Mouse (Mus musculus) hindbrain, embryonic 15.5 days (tissue): ENCODE measurements around the gene Dnase1. TPM values are rescaled to one million over a fixed set of nuclear protein-coding genes. Genes with fewer than 3 reads are reported as not detected.

Experiments used
- ATAC-seq: fragments of 200-750 bp; cut with Nextera tagmentation; 2 replicates; pipeline ENCODE4 v1.8.0; 2017; ENCODE audit warnings: low read depth, moderate number of reproducible peaks, moderate TSS enrichment; ENCODE audit not compliant: low FRiP score
- H3K27ac ChIP-seq: fragments of 300-500 bp; sonication (generic); replicated peaks from 2 replicates; pipeline ENCODE4 v1.5.1; 2015; ENCODE audit warnings: mild to moderate bottlenecking, inconsistent platforms
- H3K27me3 ChIP-seq: fragments of 300-500 bp; sonication (generic); 2 replicates; pipeline ENCODE4 v1.6.1; 2015; ENCODE audit warnings: control low read depth, inconsistent platforms
- H3K36me3 ChIP-seq: fragments of 300-500 bp; sonication (generic); 2 replicates; pipeline ENCODE4 v1.6.1; 2015; ENCODE audit warnings: control low read depth, inconsistent platforms
- H3K4me1 ChIP-seq: fragments of 300-500 bp; sonication (generic); replicated peaks from 2 replicates; pipeline ENCODE4 v1.6.1; 2015; ENCODE audit warnings: control low read depth, inconsistent platforms
- H3K4me2 ChIP-seq: fragments of 300-500 bp; sonication (generic); 2 replicates; pipeline ENCODE4 v1.6.1; 2015; ENCODE audit warnings: moderate library complexity, mild to moderate bottlenecking, inconsistent platforms
- H3K4me3 ChIP-seq: fragments of 300-500 bp; sonication (generic); 2 replicates; pipeline ENCODE4 v1.5.1; 2015; ENCODE audit warnings: mild to moderate bottlenecking, inconsistent platforms
- H3K9ac ChIP-seq: fragments of 300-500 bp; sonication (generic); 2 replicates; pipeline ENCODE4 v1.6.1; 2015; ENCODE audit warnings: inconsistent platforms
- H3K9me3 ChIP-seq: fragments of 300-500 bp; sonication (generic); 2 replicates; pipeline ENCODE4 v1.6.1; 2016; ENCODE audit warnings: control low read depth, inconsistent platforms
- WGBS: fragments of 180-500 bp; shearing (Covaris S2); methylation state at CpG from one replicate; pipeline ENCODE4 v1.1.7; 2015; 5-methylcytosine and 5-hydroxymethylcytosine counted together
- polyA plus RNA-seq: library from polyadenylated mRNA; unstranded; fragments of >200 nt; fragmentation: Nextera tagmentation; extraction: Ambion mirVana; gene quantifications from 2 replicates; pipeline ENCODE4 v1.2.1, GENCODE M21; 2015

The Dnase1 gene
- polyA plus RNA-seq, 1 experiment from 2014 or later, result 7.8 TPM

- 94% methylated on average over 10 of the region's 10 CpGs for WGBS
Measured at GRCm38 (mm10) chr16:4030501-4030900, 6.2 kb upstream of the Dnase1 start.

GRCm38 (mm10) chr16:4031441-4032274, 5.1 kb upstream of the Dnase1 start:
- Histone ChIP-seq H3K27ac (no peak overlapping the region), H3K9me3 (no peaks in the 10 kb centered on the region), H3K4me2 (no peak overlapping the region), H3K36me3 (no peaks in the 10 kb centered on the region), H3K4me1 (no peaks in the 10 kb centered on the region), H3K9ac (no peak overlapping the region), H3K4me3 (no peak overlapping the region), H3K27me3 (no peaks in the 10 kb centered on the region)
- no peak for ATAC-seq
- 69% methylated on average over 6 of the region's 6 CpGs for WGBS

More at GRCm38 (mm10) chr16:4030501-4030900, 6.2 kb upstream of the Dnase1 start:
- Histone ChIP-seq H3K4me1 (no peaks in the 10 kb centered on the region), H3K4me2 (no peak overlapping the region), H3K27ac (no peak overlapping the region), H3K4me3 (no peak overlapping the region), H3K27me3 (no peaks in the 10 kb centered on the region), H3K9ac (no peak overlapping the region), H3K36me3 (no peaks in the 10 kb centered on the region), H3K9me3 (no peaks in the 10 kb centered on the region)
- no peak for ATAC-seq

- Histone ChIP-seq H3K36me3 (peaks cover 3% of the 10 kb centered on the region), H3K4me2 (no peak overlapping the region), H3K4me3 (no peak overlapping the region), H3K9me3 (no peaks in the 10 kb centered on the region), H3K27ac (no peak overlapping the region), H3K9ac (no peak overlapping the region), H3K4me1 (no peaks in the 10 kb centered on the region), H3K27me3 (no peaks in the 10 kb centered on the region)
- 89% methylated on average over 6 of the region's 6 CpGs for WGBS
- no peak for ATAC-seq
Measured at GRCm38 (mm10) chr16:4032341-4032748, 4.4 kb upstream of the Dnase1 start.

GRCm38 (mm10) chr16:4033971-4034370, 2.8 kb upstream of the Dnase1 start:
- Histone ChIP-seq H3K27me3 (no peaks in the 10 kb centered on the region), H3K4me1 (no peaks in the 10 kb centered on the region), H3K4me3 (no peak overlapping the region), H3K4me2 (no peak overlapping the region), H3K27ac (no peak overlapping the region), H3K9ac (no peak overlapping the region), H3K9me3 (no peaks in the 10 kb centered on the region), H3K36me3 (peaks cover 17% of the 10 kb centered on the region)
- no peak for ATAC-seq
- 50% methylated on average over 5 of the region's 5 CpGs for WGBS

GRCm38 (mm10) chr16:4034476-4034875, 2.3 kb upstream of the Dnase1 start:
- no peak overlapping the region for H3K4me3 ChIP-seq
- no peak for ATAC-seq
- H3K9me3 ChIP-seq, result no peaks in the 10 kb centered on the region
- no peak overlapping the region for H3K4me2 ChIP-seq
- no peaks in the 10 kb centered on the region for H3K4me1 ChIP-seq
- 86% methylated on average over 3 of the region's 3 CpGs for WGBS
- no peaks in the 10 kb centered on the region for H3K27me3 ChIP-seq
- no peak overlapping the region for H3K9ac ChIP-seq
- peaks cover 22% of the 10 kb centered on the region for H3K36me3 ChIP-seq
- H3K27ac ChIP-seq, result no peak overlapping the region

- no peak for ATAC-seq
- peaks cover 32% of the 10 kb centered on the region for H3K36me3 ChIP-seq
- no peaks in the 10 kb centered on the region for H3K9me3 ChIP-seq
- H3K27ac ChIP-seq, result no peak overlapping the region
- H3K4me2 ChIP-seq, result no peak overlapping the region
- H3K4me3 ChIP-seq, result no peak overlapping the region
- H3K27me3 ChIP-seq, result no peaks in the 10 kb centered on the region
- no peak overlapping the region for H3K9ac ChIP-seq
- 92% methylated on average over 2 of the region's 2 CpGs for WGBS
- H3K4me1 ChIP-seq, result no peaks in the 10 kb centered on the region
Measured at GRCm38 (mm10) chr16:4035575-4035974, 1.2 kb upstream of the Dnase1 start.

GRCm38 (mm10) chr16:4037690-4038089, 948 bp downstream of the Dnase1 start:
- Histone ChIP-seq H3K27ac (no peak overlapping the region), H3K9me3 (no peaks in the 10 kb centered on the region), H3K9ac (no peak overlapping the region), H3K4me2 (no peak overlapping the region), H3K4me3 (no peak overlapping the region), H3K36me3 (peaks cover 37% of the 10 kb centered on the region), H3K27me3 (no peaks in the 10 kb centered on the region), H3K4me1 (no peaks in the 10 kb centered on the region)
- 93% methylated on average over 7 of the region's 7 CpGs for WGBS
- ATAC-seq, result no peak

GRCm38 (mm10) chr16:4040206-4040605, 3.5 kb downstream of the Dnase1 start:
- Histone ChIP-seq H3K27ac (no peak overlapping the region), H3K9me3 (no peaks in the 10 kb centered on the region), H3K4me2 (no peak overlapping the region), H3K4me3 (no peak overlapping the region), H3K27me3 (no peaks in the 10 kb centered on the region), H3K9ac (no peak overlapping the region), H3K36me3 (peaks cover 51% of the 10 kb centered on the region), H3K4me1 (no peaks in the 10 kb centered on the region)
- 92% methylated on average over 5 of the region's 5 CpGs for WGBS
- no peak for ATAC-seq

GRCm38 (mm10) chr16:4041646-4042045, 4.9 kb downstream of the Dnase1 start:
- 95% methylated on average over 4 of the region's 4 CpGs for WGBS
- H3K4me3 ChIP-seq, result no peak overlapping the region
- H3K27ac ChIP-seq, result no peak overlapping the region
- no peak overlapping the region for H3K4me2 ChIP-seq
- ATAC-seq, result no peak
- H3K36me3 ChIP-seq, result peaks cover 51% of the 10 kb centered on the region
- H3K9me3 ChIP-seq, result no peaks in the 10 kb centered on the region
- H3K4me1 ChIP-seq, result no peaks in the 10 kb centered on the region
- H3K9ac ChIP-seq, result no peak overlapping the region
- no peaks in the 10 kb centered on the region for H3K27me3 ChIP-seq

- no peak overlapping the region for H3K4me2 ChIP-seq
- H3K36me3 ChIP-seq, result peaks cover 49% of the 10 kb centered on the region
- ATAC-seq, result no peak
- no peaks in the 10 kb centered on the region for H3K9me3 ChIP-seq
- no peak overlapping the region for H3K4me3 ChIP-seq
- no peaks in the 10 kb centered on the region for H3K4me1 ChIP-seq
- 96% methylated on average over 2 of the region's 2 CpGs for WGBS
- H3K27ac ChIP-seq, result no peak overlapping the region
- H3K9ac ChIP-seq, result no peak overlapping the region
- H3K27me3 ChIP-seq, result no peaks in the 10 kb centered on the region
Measured at GRCm38 (mm10) chr16:4044093-4044492, 7.4 kb downstream of the Dnase1 start.

GRCm38 (mm10) chr16:4045524-4045923, 8.8 kb downstream of the Dnase1 start:
- no peak for ATAC-seq
- Histone ChIP-seq H3K9me3 (no peaks in the 10 kb centered on the region), H3K36me3 (peaks cover 48% of the 10 kb centered on the region), H3K27me3 (no peaks in the 10 kb centered on the region), H3K4me2 (no peak overlapping the region), H3K9ac (no peak overlapping the region), H3K27ac (no peak overlapping the region), H3K4me1 (no peaks in the 10 kb centered on the region), H3K4me3 (no peak overlapping the region)
- 73% methylated on average over 4 of the region's 4 CpGs for whole genome bisulfite sequencing

- Histone ChIP-seq H3K4me2 (no peak overlapping the region), H3K27ac (no peak overlapping the region), H3K9me3 (no peaks in the 10 kb centered on the region), H3K4me3 (no peak overlapping the region), H3K27me3 (no peaks in the 10 kb centered on the region), H3K36me3 (peaks cover 58% of the 10 kb centered on the region), H3K4me1 (no peaks in the 10 kb centered on the region), H3K9ac (no peak overlapping the region)
- ATAC-seq, result no peak
- 97% methylated on average over 4 of the region's 4 CpGs for WGBS
Measured at GRCm38 (mm10) chr16:4052601-4053000, 15.9 kb downstream of the Dnase1 start.

- peaks cover 51% of the 10 kb centered on the region for H3K36me3 ChIP-seq
- no peaks in the 10 kb centered on the region for H3K9me3 ChIP-seq
- no peaks in the 10 kb centered on the region for H3K27me3 ChIP-seq
- no peak overlapping the region for H3K4me3 ChIP-seq
- no peak overlapping the region for H3K9ac ChIP-seq
- no peak overlapping the region for H3K27ac ChIP-seq
- ATAC-seq, result no peak
- 85% methylated on average over 3 of the region's 3 CpGs for WGBS
- no peaks in the 10 kb centered on the region for H3K4me1 ChIP-seq
- no peak overlapping the region for H3K4me2 ChIP-seq
Measured at GRCm38 (mm10) chr16:4053811-4054210, 17.1 kb downstream of the Dnase1 start.
